Mouse (Mus musculus) cerebellum, adult 8-10 months (tissue): Measurements from ENCODE around the gene Ogfrl1.
A peak's percentile ranks its signal among the peaks of the same experiment; 100 is the strongest.
"Not testable (repeated sequence)": the region's sequence is repeated elsewhere in the genome, so short reads cannot be mapped to it uniquely, and the experiment has no call there.

Experiments
- DNase-seq: peaks from one replicate; pipeline ENCODE4 v3.0.0; 2022

Ogfrl1 gene

GRCm38 (mm10) chr1:23397623-23398022, at the start of gene Ogfrl1:
Gene Ogfrl1 (minus strand): TSS chr1:23397772.
- no peak for DNase-seq

DNA sequence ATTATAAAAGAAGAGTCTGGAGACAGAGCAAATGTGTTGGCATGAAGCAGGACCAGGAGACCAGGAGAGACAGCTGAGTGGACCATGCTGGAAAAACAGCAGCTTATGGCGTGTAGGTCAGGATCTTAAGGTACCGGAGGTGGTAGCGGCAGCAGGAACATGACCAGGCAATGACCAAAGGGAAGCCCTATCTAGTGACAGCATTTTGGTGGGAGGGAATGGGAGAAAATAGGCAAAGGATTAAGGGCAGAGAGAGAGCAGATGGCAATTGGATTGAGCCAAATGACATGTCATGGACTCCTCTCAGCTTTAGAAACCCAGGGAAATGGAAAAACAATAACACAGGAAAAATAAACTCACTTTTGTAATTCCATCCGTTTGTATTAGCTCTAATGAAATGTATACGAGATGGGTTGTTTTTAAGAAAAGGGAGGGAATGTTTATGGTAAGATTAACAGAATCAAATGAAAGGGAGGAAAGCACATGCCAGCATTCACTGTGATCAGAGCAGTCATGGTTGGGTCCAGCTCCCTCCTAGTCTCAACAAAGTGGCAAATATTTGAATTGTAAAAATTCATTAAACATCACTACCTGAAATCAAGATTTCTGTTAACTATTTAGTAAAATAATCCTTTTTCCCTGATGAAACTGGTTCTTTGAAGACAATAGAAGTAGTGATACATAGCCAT, 48.3 kb upstream of the Ogfrl1 start:
- DNase-seq, result peak; percentile 61

DNA sequence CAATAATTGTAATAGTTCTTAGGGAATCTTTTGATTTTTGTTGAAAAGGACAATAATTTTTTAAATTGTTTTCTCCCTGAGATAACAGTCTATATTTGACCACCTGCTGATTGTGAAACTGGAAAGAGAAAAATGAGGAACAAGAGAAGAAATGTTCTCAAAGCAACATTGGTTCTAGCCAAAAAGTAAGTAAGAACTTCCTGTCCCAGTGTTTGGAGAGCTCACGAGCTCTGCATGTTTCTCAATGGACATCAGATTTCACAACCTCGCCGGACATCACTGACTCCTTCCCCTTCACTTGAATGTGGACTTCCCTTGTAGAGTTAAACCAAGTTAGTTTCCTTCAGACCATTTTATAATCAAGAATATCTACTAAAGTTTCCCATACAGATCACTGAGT, 36.0 kb upstream of the Ogfrl1 start:
- DNase-seq, result no peak

- no peak for DNase-seq
Observed at GRCm38 (mm10) chr1:23426447-23426846, 28.9 kb upstream of the Ogfrl1 start.

DNA sequence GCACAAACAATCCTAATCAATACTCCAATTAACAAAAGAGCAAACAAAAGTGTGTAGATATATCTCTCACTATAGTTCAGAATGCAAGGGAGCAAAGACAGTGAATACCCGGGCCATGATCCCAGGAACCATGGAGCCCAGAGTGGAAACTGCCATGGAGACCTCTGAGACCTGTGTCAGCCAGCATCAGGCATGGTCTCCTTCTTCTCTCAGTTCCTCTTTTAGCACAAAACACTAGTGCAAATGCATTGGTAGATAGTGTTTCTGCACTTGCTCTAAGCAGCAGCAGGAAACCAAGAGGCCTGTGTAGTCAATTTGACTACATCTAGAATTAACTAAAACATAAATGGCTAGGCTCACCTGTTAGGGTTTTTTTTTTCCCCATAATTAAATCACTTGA, 21.4 kb upstream of the Ogfrl1 start:
- DNase-seq, result no peak

GRCm38 (mm10) chr1:23418059-23418458, 20.5 kb upstream of the Ogfrl1 start:
- DNase-seq, result no peak

DNA sequence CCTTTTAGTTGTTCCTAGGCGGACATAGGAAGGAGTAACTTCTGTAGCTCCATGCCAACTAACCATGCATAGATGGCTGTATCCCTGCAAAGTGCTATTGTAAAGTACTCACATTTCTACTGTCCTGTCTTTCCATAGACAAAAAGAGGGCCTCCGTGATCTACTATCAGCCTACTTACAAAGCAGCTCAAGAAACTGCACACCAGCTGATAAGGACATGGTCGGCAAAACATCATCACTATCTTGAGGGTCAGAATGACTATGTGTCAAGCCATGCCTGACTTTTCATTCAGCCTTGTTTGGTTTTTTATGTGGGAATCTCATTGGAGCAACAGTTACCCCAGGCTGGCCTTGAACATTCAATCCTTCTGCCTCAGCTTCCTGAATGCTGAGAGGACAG, 20.0 kb upstream of the Ogfrl1 start:
- no peak for DNase-seq

DNA sequence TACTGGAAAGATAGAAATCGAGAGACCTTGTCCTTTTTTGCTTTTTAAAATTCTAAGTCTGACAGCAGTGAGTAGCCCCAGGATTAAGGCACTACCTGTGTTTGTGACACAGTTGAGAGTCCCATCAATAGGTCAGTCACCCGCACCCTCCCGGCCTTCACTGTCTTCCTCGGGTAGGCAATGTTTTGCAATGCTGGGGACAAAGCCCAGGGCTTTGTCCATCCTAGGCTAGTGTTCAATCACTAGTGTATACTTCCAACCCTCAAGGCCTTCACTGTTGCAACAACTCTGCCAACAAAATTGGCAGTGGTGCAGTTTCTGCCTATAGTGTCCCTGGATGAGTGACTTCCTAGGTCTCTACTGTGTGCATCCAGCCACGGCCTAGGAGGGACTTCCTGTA, 14.0 kb upstream of the Ogfrl1 start:
- no peak for DNase-seq

- DNase-seq, result no peak
Observed at GRCm38 (mm10) chr1:23409960-23410359, 12.4 kb upstream of the Ogfrl1 start.

DNA sequence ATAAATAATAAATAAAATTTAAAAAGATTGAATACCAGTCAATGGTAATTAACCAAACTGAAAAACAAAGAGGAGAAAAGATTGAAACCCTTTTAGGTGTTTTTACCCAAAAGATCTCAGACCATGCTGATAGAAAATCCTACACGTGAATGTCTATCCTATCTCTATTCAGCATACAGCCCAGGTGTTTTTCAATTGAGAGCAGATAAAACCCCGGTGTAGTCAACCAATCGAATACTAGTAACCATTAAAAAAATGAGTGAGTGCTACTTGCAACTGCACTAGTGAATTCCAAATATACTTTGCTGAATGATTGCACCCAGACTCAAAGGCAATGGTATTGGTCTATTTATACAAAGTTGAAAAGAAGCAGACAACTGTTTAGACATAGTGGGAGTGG, 4.8 kb upstream of the Ogfrl1 start:
- no peak for DNase-seq

DNA sequence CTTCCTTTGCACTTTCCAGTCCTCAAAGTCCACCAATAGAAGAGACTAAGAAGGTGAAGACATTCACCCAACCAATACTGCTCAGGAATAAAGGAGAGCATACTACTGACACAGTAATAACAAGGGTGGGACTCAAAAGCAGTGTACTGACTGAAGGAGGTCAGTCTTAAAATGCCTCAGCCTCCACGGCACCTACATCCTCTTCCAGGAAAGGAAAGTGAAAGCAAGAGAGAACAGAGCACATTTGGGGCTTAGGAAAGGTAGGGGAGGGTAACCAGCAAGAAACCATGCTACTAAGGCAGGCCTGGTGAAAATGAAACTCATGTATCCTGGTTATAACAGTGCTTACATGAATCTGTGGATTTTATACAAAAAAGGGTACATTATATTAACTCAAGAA, 2.0 kb upstream of the Ogfrl1 start:
- no peak for DNase-seq

DNA sequence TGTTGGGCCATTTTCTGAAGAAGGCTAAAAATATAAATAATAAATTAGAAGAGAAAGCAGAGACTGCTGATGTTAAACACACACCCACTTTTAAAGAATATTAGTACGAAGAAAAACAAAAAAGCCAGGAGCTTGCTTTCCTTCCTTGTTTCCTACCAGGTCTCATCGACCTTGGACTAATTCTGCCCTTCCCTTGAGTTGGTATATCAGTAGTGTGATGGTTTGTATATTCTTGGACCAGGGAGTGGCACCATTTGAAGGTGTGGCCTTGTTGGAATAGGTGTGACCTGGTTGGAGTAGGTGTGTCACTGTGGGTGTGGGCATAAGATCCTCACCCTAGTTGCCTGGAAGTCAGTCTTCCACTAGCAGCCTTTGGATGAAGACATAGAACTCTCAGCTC, 3.2 kb downstream of the Ogfrl1 start:
- DNase-seq, result not testable (repeated sequence)

DNA sequence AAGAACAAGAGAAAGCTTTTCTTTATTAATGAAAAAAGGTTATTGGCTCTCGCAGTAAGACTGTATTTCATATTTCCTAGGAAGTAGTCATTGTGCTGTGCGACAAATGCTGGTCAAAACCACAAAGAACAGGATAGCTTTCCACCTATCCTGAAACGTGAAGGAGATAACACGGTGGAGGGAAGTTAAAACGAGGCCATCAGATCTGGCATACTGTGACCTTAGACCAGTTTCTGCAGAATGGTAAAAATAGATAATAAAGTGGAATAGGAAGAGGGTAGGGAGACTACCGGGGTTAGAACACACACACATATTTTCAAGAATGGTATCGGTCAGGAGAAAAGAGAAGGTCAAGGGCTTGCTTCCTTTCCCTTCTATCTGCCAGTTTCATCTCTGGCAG, 5.8 kb downstream of the Ogfrl1 start:
- DNase-seq, result no peak

GRCm38 (mm10) chr1:23384326-23384725, 13.2 kb downstream of the Ogfrl1 start:
- DNase-seq, result peak; percentile 18

GRCm38 (mm10) chr1:23382806-23383653, 14.5 kb downstream of the Ogfrl1 start:
- peak; percentile 99 for DNase-seq

DNA sequence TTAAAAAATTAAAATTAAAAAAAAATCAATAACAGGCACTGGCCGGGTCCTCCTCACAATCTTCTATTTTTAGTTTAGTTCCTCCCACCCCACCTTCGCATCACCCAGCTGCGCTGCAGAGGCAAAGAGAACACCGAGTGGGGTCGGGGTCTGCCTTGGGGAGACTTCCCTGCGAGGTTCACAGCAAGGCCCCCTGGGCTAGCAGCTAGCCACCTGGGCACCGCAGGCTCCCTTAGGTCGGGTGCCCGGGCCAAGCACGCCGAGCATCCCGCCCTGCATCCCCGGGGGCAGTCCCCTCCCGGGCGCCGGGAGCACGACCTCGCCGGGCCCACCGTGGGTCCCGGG, 15.1 kb downstream of the Ogfrl1 start:
- no peak for DNase-seq

DNA sequence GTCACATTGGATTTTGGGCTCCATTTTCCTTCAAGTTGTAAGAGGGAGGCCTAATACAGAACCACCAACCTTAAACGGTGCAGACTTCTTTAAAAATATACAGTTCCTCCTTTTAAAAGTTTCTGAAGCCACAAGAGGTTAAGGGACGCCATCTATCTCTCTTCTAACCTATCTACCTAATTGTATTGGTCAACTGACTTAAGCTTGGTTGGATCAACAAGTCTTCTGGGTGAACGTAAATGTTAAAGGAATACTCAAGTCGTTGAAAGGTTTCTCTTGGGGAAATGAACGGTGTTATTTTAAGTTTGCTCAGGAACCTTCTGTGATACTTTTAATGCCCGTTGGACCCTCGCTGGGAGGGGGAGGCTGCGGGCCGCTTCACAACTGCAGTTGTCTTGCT, 15.5 kb downstream of the Ogfrl1 start:
- no peak for DNase-seq

DNA sequence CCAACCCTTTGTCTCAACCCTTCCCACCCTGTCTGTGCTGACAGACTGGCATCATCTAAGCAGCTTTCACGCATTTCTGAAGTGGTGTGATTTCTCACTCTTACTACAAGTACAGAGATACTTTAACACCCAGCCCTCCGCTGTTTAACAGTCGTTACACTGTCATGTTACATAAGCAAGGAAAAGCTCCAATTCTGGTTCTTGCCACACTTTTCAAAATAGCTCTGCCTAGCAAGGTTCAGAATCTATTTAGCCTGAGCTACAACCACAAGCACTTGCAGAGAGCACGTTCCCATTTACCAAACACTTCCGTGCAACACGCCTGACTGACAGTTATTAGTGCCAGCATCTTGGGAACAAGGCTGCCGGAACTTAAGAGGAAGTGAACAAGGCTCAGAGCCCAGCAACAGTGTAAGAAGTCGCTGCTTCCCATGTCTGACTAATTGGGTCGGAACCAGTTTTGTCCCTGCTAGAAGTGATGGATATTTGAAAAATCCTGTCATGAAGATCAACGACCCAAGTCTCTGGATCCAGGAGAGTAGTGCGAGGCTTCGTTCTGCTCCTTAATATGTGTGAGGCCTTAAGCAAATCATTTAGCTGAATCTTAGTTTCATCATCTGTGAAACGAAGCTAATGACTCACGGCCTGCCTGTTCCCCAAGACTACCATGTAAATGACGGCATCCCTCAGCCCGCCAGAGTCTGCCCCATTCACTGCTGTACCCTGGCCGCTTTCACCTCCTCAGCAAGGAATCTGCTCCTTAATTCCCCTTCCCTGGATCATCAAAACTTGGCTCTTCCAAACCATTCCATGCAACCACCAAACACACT, 17.4 kb downstream of the Ogfrl1 start:
- peak; percentile 50 for DNase-seq

- peak; percentile 13 for DNase-seq
Observed at GRCm38 (mm10) chr1:23379321-23379720, 18.3 kb downstream of the Ogfrl1 start.

DNA sequence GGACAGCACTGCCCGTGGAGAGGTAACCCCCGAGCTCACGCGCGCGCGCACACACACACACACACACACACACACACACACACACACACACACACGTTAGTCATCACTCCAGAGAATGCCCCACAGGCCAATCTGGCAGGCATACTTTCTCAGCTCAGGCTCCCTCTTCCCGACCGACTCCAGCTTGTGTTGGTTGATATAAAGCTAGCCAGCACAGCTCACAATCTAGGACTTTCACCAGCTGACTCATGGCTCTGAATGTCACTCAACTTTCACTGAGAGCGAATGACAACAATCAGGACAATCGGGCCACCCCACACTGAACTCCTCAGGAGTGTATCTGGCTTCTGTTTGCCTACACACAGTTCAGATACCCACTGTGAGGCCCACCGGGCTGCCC, 20.0 kb downstream of the Ogfrl1 start:
- DNase-seq, result peak; percentile 17

- no peak for DNase-seq
Observed at GRCm38 (mm10) chr1:23374156-23374555, 23.4 kb downstream of the Ogfrl1 start.

GRCm38 (mm10) chr1:23365614-23366013, 32.0 kb downstream of the Ogfrl1 start:
- DNase-seq, result no peak

GRCm38 (mm10) chr1:23352895-23353294, 44.7 kb downstream of the Ogfrl1 start:
- DNase-seq, result no peak

DNA sequence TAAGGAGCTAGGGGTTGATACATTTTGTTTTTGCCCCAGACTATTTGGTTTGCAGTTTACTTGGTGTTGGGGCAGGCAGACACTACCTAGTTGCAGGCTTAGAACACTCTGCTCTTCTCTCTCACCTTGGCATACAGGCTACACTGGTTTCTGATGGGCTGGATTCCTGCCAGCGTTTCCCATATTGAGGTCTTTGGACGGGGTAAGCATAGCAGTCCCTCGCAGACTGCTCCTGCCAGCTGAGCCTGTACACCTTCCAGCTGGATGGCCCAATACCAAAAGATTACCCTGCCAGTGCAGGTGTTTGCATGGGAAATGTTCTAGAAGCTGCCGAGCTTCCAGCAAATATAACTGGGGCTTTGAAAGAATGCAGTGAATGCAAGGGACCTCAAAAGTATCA, 45.8 kb downstream of the Ogfrl1 start:
- peak; percentile 42 for DNase-seq
